Mouse (Mus musculus): Measurements from ENCODE around the gene Psme2. TPM values are rescaled to one million over a fixed set of nuclear protein-coding genes. Genes with fewer than 3 reads are reported as not detected.

Gene Psme2
- total and polyA plus RNA-seq, 3 experiments, result 49.2 to 332 (median 329) TPM

Other genes starting within 250 kb of the Psme2 start
Only the 30 nearest of the 31 such genes appear.
- 100 to 1,000 TPM in 1 of 2 experiments, 10 to 100 TPM in 1; 80.6 to 110 TPM for gene Dhrs4, start 112.4 kb downstream of the Psme2 start, total RNA-seq (2021)
- gene Dhrs4, start 112.4 kb downstream of the Psme2 start, polyA plus RNA-seq (2012; rRNA removed), result 40.9 and 44.7 TPM in 2 replicates
- 1 to 10 TPM; 4.8 to 5.4 TPM for gene Carmil3, start 100.5 kb downstream of the Psme2 start, total RNA-seq (2021)
- 11.0 and 14.8 TPM in 2 replicates for gene Carmil3, start 100.5 kb downstream of the Psme2 start, polyA plus RNA-seq (2012; rRNA removed)
- gene Cpne6, start 80.7 kb downstream of the Psme2 start, total RNA-seq (2021), result not detected
- gene Cpne6, start 80.7 kb downstream of the Psme2 start, polyA plus RNA-seq (2012; rRNA removed), result 0.13 and 0.33 TPM in 2 replicates
- not detected for gene Nrl, start 66.1 kb downstream of the Psme2 start, total RNA-seq (2021)
- not detected in 2 replicates for gene Nrl, start 66.1 kb downstream of the Psme2 start, polyA plus RNA-seq (2012; rRNA removed)
- gene Pck2, start 50.8 kb downstream of the Psme2 start, total RNA-seq (2021), result 10 to 100 TPM; 21.3 to 28.6 TPM
- gene Pck2, start 50.8 kb downstream of the Psme2 start, polyA plus RNA-seq (2012; rRNA removed), result 47.7 and 50.9 TPM in 2 replicates
- gene Dcaf11, start 31.1 kb downstream of the Psme2 start, total RNA-seq (2021), result 100 to 1,000 TPM; 102 to 157 TPM
- gene Dcaf11, start 31.1 kb downstream of the Psme2 start, polyA plus RNA-seq (2012; rRNA removed), result 107 and 139 TPM in 2 replicates
- gene A730061H03Rik, start 30.7 kb downstream of the Psme2 start, total RNA-seq (2021), result 1 to 10 TPM in 1 of 2 experiments, not detected in 1; 1.2 TPM
- gene A730061H03Rik, start 30.7 kb downstream of the Psme2 start, polyA plus RNA-seq (2012; rRNA removed), result 3.8 and 4.2 TPM in 2 replicates
- 1 to 10 TPM in 1 of 2 experiments, under 1 TPM in 1; 0.41 to 1.5 TPM for gene Fitm1, start 15.5 kb downstream of the Psme2 start, total RNA-seq (2021)
- 3.8 and 5.6 TPM in 2 replicates for gene Fitm1, start 15.5 kb downstream of the Psme2 start, polyA plus RNA-seq (2012; rRNA removed)
- 100 to 1,000 TPM; 207 to 360 TPM for gene Psme1, start 13.0 kb downstream of the Psme2 start, total RNA-seq (2021)
- gene Psme1, start 13.0 kb downstream of the Psme2 start, polyA plus RNA-seq (2012; rRNA removed), result 87.3 and 96.4 TPM in 2 replicates
- gene Emc9, start 5.8 kb downstream of the Psme2 start, total RNA-seq (2021), result 10 to 100 TPM; 24.5 to 38.4 TPM
- 59.2 and 62.9 TPM in 2 replicates for gene Emc9, start 5.8 kb downstream of the Psme2 start, polyA plus RNA-seq (2012; rRNA removed)
- gene Rnf31, start 595 bp upstream of the Psme2 start, total RNA-seq (2021), result 10 to 100 TPM; 30.8 to 36.6 TPM
- 37.2 and 38.9 TPM in 2 replicates for gene Rnf31, start 595 bp upstream of the Psme2 start, polyA plus RNA-seq (2012; rRNA removed)
- gene Irf9, start 12.5 kb upstream of the Psme2 start, total RNA-seq (2021), result 10 to 100 TPM; 18.0 to 23.6 TPM
- gene Irf9, start 12.5 kb upstream of the Psme2 start, polyA plus RNA-seq (2012; rRNA removed), result 76.9 and 100 TPM in 2 replicates
- 10 to 100 TPM in 1 of 2 experiments, 1 to 10 TPM in 1; 7.5 to 10.4 TPM for gene Rec8, start 26.9 kb upstream of the Psme2 start, total RNA-seq (2021)
- gene Rec8, start 26.9 kb upstream of the Psme2 start, polyA plus RNA-seq (2012; rRNA removed), result 15.9 and 18.4 TPM in 2 replicates
- 100 to 1,000 TPM; 126 to 136 TPM for gene Ipo4, start 44.8 kb upstream of the Psme2 start, total RNA-seq (2021)
- 86.6 and 132 TPM in 2 replicates for gene Ipo4, start 44.8 kb upstream of the Psme2 start, polyA plus RNA-seq (2012; rRNA removed)
- gene Gm49378, start 46.8 kb upstream of the Psme2 start, total RNA-seq (2021), result 1 to 10 TPM in 1 of 2 experiments, not detected in 1; 3.9 TPM
- 30.0 and 40.2 TPM in 2 replicates for gene Gm49378, start 46.8 kb upstream of the Psme2 start, polyA plus RNA-seq (2012; rRNA removed)
- gene Tm9sf1, start 52.7 kb upstream of the Psme2 start, total RNA-seq (2021), result 10 to 100 TPM; 76.7 to 86.1 TPM
- 128 and 151 TPM in 2 replicates for gene Tm9sf1, start 52.7 kb upstream of the Psme2 start, polyA plus RNA-seq (2012; rRNA removed)
- gene Tssk4, start 59.1 kb upstream of the Psme2 start, total RNA-seq (2021), result 1 to 10 TPM; 1.2 to 1.5 TPM
- gene Tssk4, start 59.1 kb upstream of the Psme2 start, polyA plus RNA-seq (2012; rRNA removed), result 0.52 and 0.59 TPM in 2 replicates
- 10 to 100 TPM; 57.9 to 58.2 TPM for gene Mdp1, start 69.4 kb upstream of the Psme2 start, total RNA-seq (2021)
- gene Mdp1, start 69.4 kb upstream of the Psme2 start, polyA plus RNA-seq (2012; rRNA removed), result 13.8 and 17.9 TPM in 2 replicates
- gene Gmpr2, start 80.8 kb upstream of the Psme2 start, total RNA-seq (2021), result 10 to 100 TPM; 23.1 to 28.5 TPM
- 10.0 and 12.4 TPM in 2 replicates for gene Gmpr2, start 80.8 kb upstream of the Psme2 start, polyA plus RNA-seq (2012; rRNA removed)
- gene Nedd8, start 81.0 kb upstream of the Psme2 start, total RNA-seq (2021), result 100 to 1,000 TPM; 352 to 392 TPM
- 214 and 281 TPM in 2 replicates for gene Nedd8, start 81.0 kb upstream of the Psme2 start, polyA plus RNA-seq (2012; rRNA removed)
- 10 to 100 TPM; 29.6 to 35.8 TPM for gene Tinf2, start 90.7 kb upstream of the Psme2 start, total RNA-seq (2021)
- gene Tinf2, start 90.7 kb upstream of the Psme2 start, polyA plus RNA-seq (2012; rRNA removed), result 10.2 and 11.9 TPM in 2 replicates
- under 1 TPM; 0.23 to 0.45 TPM for gene Tgm1, start 122.8 kb upstream of the Psme2 start, total RNA-seq (2021)
- gene Tgm1, start 122.8 kb upstream of the Psme2 start, polyA plus RNA-seq (2012; rRNA removed), result 0.27 and 0.28 TPM in 2 replicates
- gene Rabggta, start 131.2 kb upstream of the Psme2 start, total RNA-seq (2021), result 10 to 100 TPM; 20.2 to 20.4 TPM
- gene Rabggta, start 131.2 kb upstream of the Psme2 start, polyA plus RNA-seq (2012; rRNA removed), result 39.5 and 44.7 TPM in 2 replicates
- gene Dhrs1, start 154.6 kb upstream of the Psme2 start, total RNA-seq (2021), result 10 to 100 TPM; 70.7 to 93.5 TPM
- gene Dhrs1, start 154.6 kb upstream of the Psme2 start, polyA plus RNA-seq (2012; rRNA removed), result 49.6 and 68.1 TPM in 2 replicates
- gene Nop9, start 154.6 kb upstream of the Psme2 start, total RNA-seq (2021), result 10 to 100 TPM; 17.6 to 17.7 TPM
- 9.2 and 9.9 TPM in 2 replicates for gene Nop9, start 154.6 kb upstream of the Psme2 start, polyA plus RNA-seq (2012; rRNA removed)
- gene Cideb, start 167.3 kb upstream of the Psme2 start, total RNA-seq (2021), result 1 to 10 TPM; 1.2 to 1.7 TPM
- gene Cideb, start 167.3 kb upstream of the Psme2 start, polyA plus RNA-seq (2012; rRNA removed), result 0.70 and 0.74 TPM in 2 replicates
- under 1 TPM in 1 of 2 experiments, not detected in 1; 0.14 TPM for gene Ltb4r2, start 170.3 kb upstream of the Psme2 start, total RNA-seq (2021)
- 0.39 TPM in 1 of 2 replicates, not detected in the other for gene Ltb4r2, start 170.3 kb upstream of the Psme2 start, polyA plus RNA-seq (2012; rRNA removed)
- gene Ltb4r1, start 174.8 kb upstream of the Psme2 start, total RNA-seq (2021), result under 1 TPM in 1 of 2 experiments, not detected in 1; 0.76 TPM
- gene Ltb4r1, start 174.8 kb upstream of the Psme2 start, polyA plus RNA-seq (2012; rRNA removed), result 1.4 and 1.7 TPM in 2 replicates
- 10 to 100 TPM in 1 of 2 experiments, 1 to 10 TPM in 1; 9.8 to 12.5 TPM for gene Adcy4, start 193.0 kb upstream of the Psme2 start, total RNA-seq (2021)
- gene Adcy4, start 193.0 kb upstream of the Psme2 start, polyA plus RNA-seq (2012; rRNA removed), result 17.1 and 21.0 TPM in 2 replicates
- 1 to 10 TPM; 3.3 to 3.7 TPM for gene Ripk3, start 197.8 kb upstream of the Psme2 start, total RNA-seq (2021)
- gene Ripk3, start 197.8 kb upstream of the Psme2 start, polyA plus RNA-seq (2012; rRNA removed), result 6.2 and 6.4 TPM in 2 replicates

Measured in adrenal gland, adult 2 months (tissue).